Mouse (Mus musculus): ENCODE results near the gene Cd3e. TPM values are rescaled to one million over a fixed set of nuclear protein-coding genes. Genes with fewer than 3 reads are reported as not detected.
"Not testable (repeated sequence)": the region's sequence is repeated elsewhere in the genome, so short reads cannot be mapped to it uniquely, and the experiment has no call there.

Gene Cd3e
- polyA plus RNA-seq, 1 experiment from 2014 or later: not detected

GRCm38 (mm10) chr9:44981104-44981503 lies 28.3 kb downstream of the Cd3e start:
- Histone ChIP-seq H3K4me1 (ENCODE audit: control insufficient read depth, insufficient read depth, low read length) (no peaks in the 10 kb centered on the region), H3K27me3 (ENCODE audit: control insufficient read depth, insufficient read depth, low read length) (no peaks in the 10 kb centered on the region), H3K27ac (replicated peaks; ENCODE audit: low read depth, low read length) (no peak overlapping the region), H3K9ac (replicated peaks; ENCODE audit: low read length) (no peak overlapping the region), H3K4me2 (ENCODE audit: low read length) (no peak overlapping the region), H3K36me3 (ENCODE audit: control insufficient read depth, insufficient read depth, low read length) (no peaks in the 10 kb centered on the region), H3K4me3 (replicated peaks; ENCODE audit: low read depth, low read length) (no peak overlapping the region), H3K9me3 (ENCODE audit: control insufficient read depth, low read length) (no peaks in the 10 kb centered on the region)
- DNase-seq: no peak
- no peak for ATAC-seq (ENCODE audit: low FRiP score, low TSS enrichment)
- 88% methylated on average over 2 of the region's 2 CpGs for WGBS

GRCm38 (mm10) chr9:44980242-44980641 lies 29.2 kb downstream of the Cd3e start, which contains the start of gene Cd3g:
TSS of gene Cd3g (minus strand) at chr9:44980431.
- no peaks in the 10 kb centered on the region for H3K27me3 ChIP-seq (ENCODE audit: control insufficient read depth, insufficient read depth, low read length)
- 69% methylated on average over 3 of the region's 3 CpGs for WGBS
- no peak within 1 kb of the TSS for H3K9ac ChIP-seq (replicated peaks; ENCODE audit: low read length)
- H3K4me3 ChIP-seq (replicated peaks; ENCODE audit: low read depth, low read length): no peak within 1 kb of the TSS
- no peaks in the 10 kb centered on the region for H3K36me3 ChIP-seq (ENCODE audit: control insufficient read depth, insufficient read depth, low read length)
- no peak within 1 kb of the TSS for H3K4me2 ChIP-seq (ENCODE audit: low read length)
- no peak within 1 kb of the TSS for H3K27ac ChIP-seq (replicated peaks; ENCODE audit: low read depth, low read length)
- no peak for DNase-seq
- no peaks in the 10 kb centered on the region for H3K4me1 ChIP-seq (ENCODE audit: control insufficient read depth, insufficient read depth, low read length)
- no peak for ATAC-seq (ENCODE audit: low FRiP score, low TSS enrichment)
- H3K9me3 ChIP-seq (ENCODE audit: control insufficient read depth, low read length): no peaks in the 10 kb centered on the region

- WGBS: 77% methylated on average over 7 of the region's 7 CpGs
- Histone ChIP-seq H3K27me3 (ENCODE audit: control insufficient read depth, insufficient read depth, low read length) (no peaks in the 10 kb centered on the region), H3K9ac (replicated peaks; ENCODE audit: low read length) (no peak overlapping the region)
Observed at GRCm38 (mm10) chr9:44979806-44980205, 29.6 kb downstream of the Cd3e start.

GRCm38 (mm10) chr9:44977813-44978212 lies 31.6 kb downstream of the Cd3e start:
- Histone ChIP-seq H3K9ac (replicated peaks; ENCODE audit: low read length) (no peak overlapping the region), H3K27me3 (ENCODE audit: control insufficient read depth, insufficient read depth, low read length) (no peaks in the 10 kb centered on the region; the same call in 1 of the 2 replicates), H3K27ac (replicated peaks; ENCODE audit: low read depth, low read length) (no peak overlapping the region), H3K36me3 (ENCODE audit: control insufficient read depth, insufficient read depth, low read length) (no peaks in the 10 kb centered on the region), H3K4me1 (ENCODE audit: control insufficient read depth, insufficient read depth, low read length) (no peaks in the 10 kb centered on the region), H3K4me3 (replicated peaks; ENCODE audit: low read depth, low read length) (no peak overlapping the region), H3K9me3 (ENCODE audit: control insufficient read depth, low read length) (no peaks in the 10 kb centered on the region), H3K4me2 (ENCODE audit: low read length) (no peak overlapping the region)
- ATAC-seq (ENCODE audit: low FRiP score, low TSS enrichment) (no peak), DNase-seq (no peak)
- 82% methylated on average over 6 of the region's 6 CpGs for WGBS

More at GRCm38 (mm10) chr9:44979806-44980205, 29.6 kb downstream of the Cd3e start:
- ATAC-seq (ENCODE audit: low FRiP score, low TSS enrichment): no peak
- no peaks in the 10 kb centered on the region for H3K9me3 ChIP-seq (ENCODE audit: control insufficient read depth, low read length)
- H3K4me1 ChIP-seq (ENCODE audit: control insufficient read depth, insufficient read depth, low read length): no peaks in the 10 kb centered on the region
- no peak overlapping the region for H3K4me2 ChIP-seq (ENCODE audit: low read length)
- H3K27ac ChIP-seq (replicated peaks; ENCODE audit: low read depth, low read length): no peak overlapping the region
- H3K4me3 ChIP-seq (replicated peaks; ENCODE audit: low read depth, low read length): no peak overlapping the region
- no peak for DNase-seq
- H3K36me3 ChIP-seq (ENCODE audit: control insufficient read depth, insufficient read depth, low read length): no peaks in the 10 kb centered on the region

- WGBS: 66% methylated on average over 1 of the region's 1 CpGs
Observed at GRCm38 (mm10) chr9:44969450-44969849, 40.0 kb downstream of the Cd3e start.

GRCm38 (mm10) chr9:44967763-44968162 lies 41.7 kb downstream of the Cd3e start:
- not testable (repeated sequence) for DNase-seq; H3K36me3 ChIP-seq (ENCODE audit: control insufficient read depth, insufficient read depth, low read length); ATAC-seq (ENCODE audit: low FRiP score, low TSS enrichment); H3K27ac ChIP-seq (replicated peaks; ENCODE audit: low read depth, low read length); H3K9me3 ChIP-seq (ENCODE audit: control insufficient read depth, low read length); H3K27me3 ChIP-seq (ENCODE audit: control insufficient read depth, insufficient read depth, low read length); H3K4me3 ChIP-seq (replicated peaks; ENCODE audit: low read depth, low read length); H3K9ac ChIP-seq (replicated peaks; ENCODE audit: low read length); H3K4me2 ChIP-seq (ENCODE audit: low read length)
- WGBS: 89% methylated on average over 5 of the region's 5 CpGs
- peaks cover 14% of the 10 kb centered on the region for H3K4me1 ChIP-seq (ENCODE audit: control insufficient read depth, insufficient read depth, low read length)

More at GRCm38 (mm10) chr9:44969450-44969849, 40.0 kb downstream of the Cd3e start:
- Histone ChIP-seq H3K27ac (replicated peaks; ENCODE audit: low read depth, low read length) (no peak overlapping the region), H3K4me3 (replicated peaks; ENCODE audit: low read depth, low read length) (no peak overlapping the region), H3K4me2 (ENCODE audit: low read length) (no peak overlapping the region), H3K9ac (replicated peaks; ENCODE audit: low read length) (no peak overlapping the region), H3K36me3 (ENCODE audit: control insufficient read depth, insufficient read depth, low read length) (no peaks in the 10 kb centered on the region), H3K4me1 (ENCODE audit: control insufficient read depth, insufficient read depth, low read length) (peaks cover 10% of the 10 kb centered on the region), H3K27me3 (ENCODE audit: control insufficient read depth, insufficient read depth, low read length) (no peaks in the 10 kb centered on the region; the same call in 1 of the 2 replicates), H3K9me3 (ENCODE audit: control insufficient read depth, low read length) (no peaks in the 10 kb centered on the region)
- ATAC-seq (ENCODE audit: low FRiP score, low TSS enrichment) (no peak), DNase-seq (peak; percentile 1)

GRCm38 (mm10) chr9:44966815-44967242 lies 42.6 kb downstream of the Cd3e start:
- H3K4me1 ChIP-seq (ENCODE audit: control insufficient read depth, insufficient read depth, low read length): peaks cover 14% of the 10 kb centered on the region
- no peak overlapping the region for H3K9ac ChIP-seq (replicated peaks; ENCODE audit: low read length)
- H3K27ac ChIP-seq (replicated peaks; ENCODE audit: low read depth, low read length): no peak overlapping the region
- no peak overlapping the region for H3K4me2 ChIP-seq (ENCODE audit: low read length)
- no peaks in the 10 kb centered on the region for H3K9me3 ChIP-seq (ENCODE audit: control insufficient read depth, low read length)
- DNase-seq (peak; percentile 78), ATAC-seq (ENCODE audit: low FRiP score, low TSS enrichment) (no peak)
- peaks cover 6% of the 10 kb centered on the region; the same call in 1 of the 2 replicates for H3K36me3 ChIP-seq (ENCODE audit: control insufficient read depth, insufficient read depth, low read length)
- H3K27me3 ChIP-seq (ENCODE audit: control insufficient read depth, insufficient read depth, low read length): no peaks in the 10 kb centered on the region
- no peak overlapping the region for H3K4me3 ChIP-seq (replicated peaks; ENCODE audit: low read depth, low read length)
- WGBS: 26% methylated on average over 3 of the region's 3 CpGs

- H3K27me3 ChIP-seq (ENCODE audit: control insufficient read depth, insufficient read depth, low read length): no peaks in the 10 kb centered on the region
- H3K27ac ChIP-seq (replicated peaks; ENCODE audit: low read depth, low read length): peak overlapping the region; percentile 76
- H3K4me3 ChIP-seq (replicated peaks; ENCODE audit: low read depth, low read length): peak overlapping the region; percentile 57
- whole genome bisulfite sequencing: 17% methylated on average over 10 of the region's 10 CpGs
- H3K4me2 ChIP-seq (ENCODE audit: low read length): peak overlapping the region; percentile 72
- no peaks in the 10 kb centered on the region for H3K9me3 ChIP-seq (ENCODE audit: control insufficient read depth, low read length)
- H3K36me3 ChIP-seq (ENCODE audit: control insufficient read depth, insufficient read depth, low read length): peaks cover 13% of the 10 kb centered on the region; the same call in 1 of the 2 replicates
- DNase-seq: no peak
- peaks cover 14% of the 10 kb centered on the region for H3K4me1 ChIP-seq (ENCODE audit: control insufficient read depth, insufficient read depth, low read length)
- peak overlapping the region; percentile 42; the same call in 1 of the 2 replicates for H3K9ac ChIP-seq (replicated peaks; ENCODE audit: low read length)
- ATAC-seq (ENCODE audit: low FRiP score, low TSS enrichment): peak; percentile 44; the same call in 1 of the 2 replicates
Observed at GRCm38 (mm10) chr9:44965833-44966466, 43.5 kb downstream of the Cd3e start.

Data from midbrain, embryonic 14.5 days (tissue).